Mouse (Mus musculus): ENCODE data around the gene Pdhb. TPM values are rescaled to one million over a fixed set of nuclear protein-coding genes. Genes with fewer than 3 reads are reported as not detected.

Pdhb gene
- polyA plus RNA-seq (2014; fragmentation: Illumina TruSeq; extraction: RNeasy Lipid Tissue Mini Kit (QIAGEN cat#74804); ENCODE audit: low read depth, low replicate concordance) = 242 TPM

DNA sequence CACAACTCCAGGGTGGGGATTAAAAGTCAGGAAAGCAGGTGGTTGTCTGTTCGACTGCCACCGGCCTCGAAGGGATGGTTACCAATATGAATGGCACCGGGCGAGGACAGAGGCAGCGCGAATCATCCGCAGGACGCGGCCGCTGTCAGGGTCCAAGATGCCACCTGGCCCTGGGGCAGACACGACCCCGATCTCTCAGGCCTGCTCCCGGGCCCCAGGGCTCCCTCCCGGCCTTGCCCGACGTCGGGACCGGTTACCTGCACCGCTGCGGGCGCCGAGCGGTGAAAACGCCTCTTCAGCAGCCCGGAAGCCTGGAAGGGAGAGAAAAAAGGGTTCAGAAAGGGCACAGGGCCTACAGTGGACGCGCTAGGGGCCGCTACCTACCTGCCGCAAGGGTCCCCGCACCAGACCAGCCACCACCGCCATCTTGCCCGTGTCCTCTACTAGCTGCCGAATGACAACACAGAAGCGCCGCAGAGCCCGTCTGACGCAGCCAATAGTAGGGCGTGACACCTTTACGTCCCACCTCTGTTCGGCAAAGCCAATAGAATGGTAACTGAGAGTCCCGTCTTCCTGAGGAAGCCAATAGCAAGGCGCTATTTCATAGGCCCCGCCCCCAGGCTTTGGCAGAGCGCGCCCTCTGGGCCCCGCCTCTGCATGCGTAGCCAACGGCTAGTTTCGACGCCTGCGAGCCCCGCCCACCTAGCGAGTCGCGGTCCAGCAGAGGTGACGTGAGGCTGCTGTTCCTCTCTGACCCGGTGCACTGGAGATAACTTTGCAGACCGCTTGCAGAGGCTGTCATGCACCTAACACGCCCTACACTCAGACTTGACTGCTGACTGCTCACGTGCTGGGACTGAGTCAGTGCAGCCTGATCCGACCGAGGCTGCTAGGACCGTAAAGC, at the start of gene Pdhb:
Pdhb (minus strand) TSS at position 519 of the 904 bp plus-strand sequence.

GRCm38 (mm10) chr14:8213803-8214224, 41.0 kb upstream of the Pdhb start, which contains the start of gene Kctd6:
Kctd6 (plus strand) TSS chr14:8214140.

Other genes with a start within 250 kb of the Pdhb start
- gene Gm45521, start 215.7 kb downstream of the Pdhb start, polyA plus RNA-seq (2014; fragmentation: Illumina TruSeq; extraction: RNeasy Lipid Tissue Mini Kit (QIAGEN cat#74804); ENCODE audit: low read depth, low replicate concordance) = 1.1 TPM
- gene Dnase1l3, start 178.5 kb downstream of the Pdhb start, polyA plus RNA-seq (2014; fragmentation: Illumina TruSeq; extraction: RNeasy Lipid Tissue Mini Kit (QIAGEN cat#74804); ENCODE audit: low read depth, low replicate concordance) = 0.62 TPM
- gene Abhd6, start 170.1 kb downstream of the Pdhb start, polyA plus RNA-seq (2014; fragmentation: Illumina TruSeq; extraction: RNeasy Lipid Tissue Mini Kit (QIAGEN cat#74804); ENCODE audit: low read depth, low replicate concordance) = 12.3 TPM
- 17.7 TPM for gene Rpp14, start 92.7 kb downstream of the Pdhb start, polyA plus RNA-seq (2014; fragmentation: Illumina TruSeq; extraction: RNeasy Lipid Tissue Mini Kit (QIAGEN cat#74804); ENCODE audit: low read depth, low replicate concordance)
- gene Pxk, start 74.8 kb downstream of the Pdhb start, polyA plus RNA-seq (2014; fragmentation: Illumina TruSeq; extraction: RNeasy Lipid Tissue Mini Kit (QIAGEN cat#74804); ENCODE audit: low read depth, low replicate concordance) = 45.4 TPM
- gene Kctd6, start 41.1 kb upstream of the Pdhb start, polyA plus RNA-seq (2014; fragmentation: Illumina TruSeq; extraction: RNeasy Lipid Tissue Mini Kit (QIAGEN cat#74804); ENCODE audit: low read depth, low replicate concordance) = 5.8 TPM
- not detected for gene Acox2, start 86.3 kb upstream of the Pdhb start, polyA plus RNA-seq (2014; fragmentation: Illumina TruSeq; extraction: RNeasy Lipid Tissue Mini Kit (QIAGEN cat#74804); ENCODE audit: low read depth, low replicate concordance)
- 4.1 TPM for gene Fam107a, start 145.0 kb upstream of the Pdhb start, polyA plus RNA-seq (2014; fragmentation: Illumina TruSeq; extraction: RNeasy Lipid Tissue Mini Kit (QIAGEN cat#74804); ENCODE audit: low read depth, low replicate concordance)
- gene Oit1, start 205.7 kb upstream of the Pdhb start, polyA plus RNA-seq (2014; fragmentation: Illumina TruSeq; extraction: RNeasy Lipid Tissue Mini Kit (QIAGEN cat#74804); ENCODE audit: low read depth, low replicate concordance) = 22.0 TPM

All from testis, adult 10 weeks (tissue).